Mouse (Mus musculus) kidney, embryonic 15.5 days (tissue): ENCODE data around the gene Tmem132d. TPM values are rescaled to one million over a fixed set of nuclear protein-coding genes. Genes with fewer than 3 reads are reported as not detected.

Source experiments
- polyA plus RNA-seq: library from polyadenylated mRNA; unstranded; fragments of >200 nt; fragmentation: Nextera tagmentation; extraction: Ambion mirVana; gene quantifications from 2 replicates; pipeline ENCODE4 v1.2.1, GENCODE M21; 2015

The Tmem132d gene
- polyA plus RNA-seq, 1 experiment from 2014 or later, result 0.30 TPM

Other genes starting within 250 kb of the Tmem132d start
- gene Fzd10, start 167.8 kb upstream of the Tmem132d start, polyA plus RNA-seq, result 2.2 and 2.4 TPM in 2 replicates